Mouse (Mus musculus) cortical plate, adult 2 months (tissue): ENCODE measurements around the gene Met. TPM values are rescaled to one million over a fixed set of nuclear protein-coding genes. Genes with fewer than 3 reads are reported as not detected.

Source experiments
- H3K27ac ChIP-seq: fragments of 200-500 bp; 2 replicates; pipeline ENCODE4 v1.5.1; 2012; ENCODE audit warnings: low read length, control low read depth, inconsistent platforms; ENCODE audit not compliant: insufficient read depth
- H3K4me1 ChIP-seq: fragments of 200-500 bp; 2 replicates; pipeline ENCODE4 v1.6.1; 2011; ENCODE audit warnings: low read length; ENCODE audit not compliant: control insufficient read depth, insufficient read depth
- H3K4me3 ChIP-seq: fragments of 200-500 bp; 2 replicates; pipeline ENCODE4 v1.5.1; 2011; ENCODE audit warnings: mild to moderate bottlenecking, low read length, control low read depth; ENCODE audit not compliant: insufficient read depth
- CTCF ChIP-seq: fragments of 200-500 bp; IDR thresholded peaks from 2 replicates; pipeline ENCODE4 v1.5.1; 2011; ENCODE audit warnings: mild to moderate bottlenecking, control low read depth, low read length; ENCODE audit not compliant: insufficient read depth; ENCODE audit errors: extremely low read depth
- POLR2A ChIP-seq: fragments of 200-500 bp; IDR thresholded peaks from 2 replicates; pipeline ENCODE4 v1.6.1; 2011; ENCODE audit warnings: mild to moderate bottlenecking, low read length, control low read depth; ENCODE audit not compliant: insufficient read depth; ENCODE audit errors: extremely low read depth
- polyA plus RNA-seq: library from polyadenylated mRNA; depleted of rRNA; stranded (reverse); fragments of >200 nt; gene quantifications from 2 replicates; pipeline ENCODE4 v1.2.3, GENCODE M21; 2012

Met gene
- polyA plus RNA-seq, 1 experiment = 4.7 TPM

DNA sequence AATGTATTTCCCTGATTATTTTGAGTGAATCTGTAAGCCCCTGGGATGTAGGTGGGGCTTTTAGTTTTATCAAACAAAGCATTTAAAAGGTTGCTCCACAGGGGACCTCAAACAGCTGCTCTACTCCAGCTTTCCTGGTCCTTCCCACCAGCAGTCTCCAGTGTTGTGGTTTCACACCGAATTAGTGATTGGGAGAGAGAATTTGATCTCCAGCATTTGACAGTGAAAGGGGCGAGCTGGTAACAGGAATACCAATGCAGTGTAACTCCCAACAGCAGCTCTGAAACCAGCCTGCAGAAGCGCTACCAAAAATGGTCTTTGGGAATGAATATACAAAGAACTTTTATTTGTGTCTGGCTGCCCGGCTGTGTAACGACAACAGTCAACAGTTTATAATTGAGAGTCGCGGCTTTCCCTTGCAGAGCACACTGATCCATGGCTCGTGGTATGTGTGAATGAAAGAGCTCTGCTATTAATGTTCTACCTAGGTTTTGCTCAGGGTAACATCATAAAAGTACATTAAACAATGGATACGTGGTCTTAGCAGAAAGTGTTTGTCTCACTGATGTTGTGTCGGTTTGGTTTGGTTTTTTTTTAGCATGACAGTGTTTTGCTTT lies 99.0 kb downstream of the Met start:
- Histone ChIP-seq H3K4me1 (no peaks in the 10 kb centered on the region), H3K27ac (no peak overlapping the region), H3K4me3 (no peak overlapping the region)
- TF ChIP-seq POLR2A = no peak
- no peak for TF ChIP-seq CTCF

GRCm38 (mm10) chr6:17568702-17569352 lies 105.2 kb downstream of the Met start:
- no peaks in the 10 kb centered on the region for H3K4me1 ChIP-seq
- TF ChIP-seq CTCF = no peak
- TF ChIP-seq POLR2A = no peak
- no peak overlapping the region for H3K27ac ChIP-seq
- no peak overlapping the region for H3K4me3 ChIP-seq

DNA sequence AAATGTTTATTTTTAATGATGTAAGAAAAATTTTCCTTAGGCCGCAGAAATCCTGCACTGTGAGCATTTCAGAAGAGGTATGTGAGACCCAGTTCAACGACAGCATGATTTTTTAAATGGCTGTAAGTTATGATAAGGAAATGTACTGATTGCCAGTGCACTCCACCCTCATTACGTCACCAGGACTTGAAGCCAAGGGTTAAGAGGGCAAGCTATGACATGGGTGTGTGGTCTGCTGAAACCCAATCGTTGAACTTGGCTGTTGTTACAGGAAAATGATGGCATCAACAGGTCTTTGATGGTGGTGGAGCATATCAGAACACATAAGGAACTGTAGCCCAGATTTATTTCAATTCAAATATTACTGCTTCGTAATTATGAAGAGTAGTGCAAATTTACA lies 109.6 kb downstream of the Met start:
- no peak overlapping the region for H3K4me3 ChIP-seq

DNA sequence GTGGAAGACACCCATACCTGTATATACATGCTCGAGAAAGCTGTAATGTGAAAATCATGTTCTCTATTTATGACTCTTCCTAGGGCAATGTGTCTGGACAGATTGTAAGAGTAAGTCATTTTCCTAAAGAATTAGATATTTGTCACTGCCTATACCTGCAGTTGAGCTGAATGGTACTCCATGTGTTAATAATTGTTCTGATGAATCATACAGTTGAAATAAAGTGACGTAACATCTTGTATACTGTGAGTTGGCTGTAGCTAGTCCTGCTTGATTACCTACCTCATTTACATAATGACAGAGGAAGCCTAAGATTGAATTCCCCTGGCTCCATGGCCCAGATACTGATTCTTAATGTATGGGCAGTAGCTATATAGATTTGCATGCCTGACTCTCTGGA lies 110.1 kb downstream of the Met start:
- Histone ChIP-seq H3K4me1 (no peaks in the 10 kb centered on the region), H3K27ac (no peak overlapping the region), H3K4me3 (no peak overlapping the region)
- TF ChIP-seq CTCF (no peak), POLR2A (no peak)

More for the DNA sequence above, 109.6 kb downstream of the Met start:
- Histone ChIP-seq H3K4me1 (no peaks in the 10 kb centered on the region), H3K27ac (no peak overlapping the region)
- TF ChIP-seq CTCF (no peak), POLR2A (no peak)

- Histone ChIP-seq H3K27ac (no peak overlapping the region), H3K4me1 (no peaks in the 10 kb centered on the region), H3K4me3 (no peak overlapping the region)
- TF ChIP-seq POLR2A (no peak), CTCF (no peak)
Measured at GRCm38 (mm10) chr6:17578092-17578760, 114.6 kb downstream of the Met start.

DNA sequence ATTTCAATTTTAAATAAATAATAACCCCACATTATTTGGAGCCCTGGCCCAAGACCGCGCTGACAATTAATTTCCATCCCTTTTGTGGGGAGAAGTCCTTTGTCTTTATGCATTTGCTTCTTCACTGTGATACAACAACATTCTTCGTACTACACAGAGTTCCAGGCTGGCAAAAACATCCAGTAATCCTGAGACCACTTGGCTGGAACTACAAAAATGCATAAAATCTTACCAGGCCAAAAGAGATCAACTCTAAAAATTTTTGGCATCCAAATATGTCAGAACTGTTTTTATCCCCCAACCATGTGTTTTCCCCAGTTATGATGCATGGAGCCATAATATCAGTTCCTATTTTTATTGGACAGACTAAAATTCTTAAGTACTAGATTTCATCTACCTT lies 116.7 kb downstream of the Met start:
- no peak overlapping the region for H3K27ac ChIP-seq
- no peaks in the 10 kb centered on the region for H3K4me1 ChIP-seq
- TF ChIP-seq CTCF (no peak), POLR2A (no peak)
- H3K4me3 ChIP-seq = no peak overlapping the region

DNA sequence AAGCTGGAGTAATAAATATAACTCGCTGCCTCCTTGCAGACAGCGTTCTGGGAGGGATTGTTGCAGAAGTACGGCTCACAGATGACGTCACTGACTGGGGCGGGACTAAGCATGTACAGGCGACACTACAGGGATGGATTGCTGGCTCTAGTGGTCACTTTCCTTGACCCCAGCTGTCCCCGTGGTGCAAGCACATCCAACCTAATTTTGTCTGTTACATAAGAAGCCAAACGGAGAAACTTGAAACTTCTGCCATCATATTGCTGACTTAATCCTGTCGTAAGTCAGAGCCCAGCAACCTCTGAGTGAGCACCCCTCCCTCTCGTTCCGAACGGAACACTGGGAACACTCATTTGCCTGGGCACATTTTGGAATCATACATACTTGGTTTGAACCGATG lies 120.4 kb downstream of the Met start:
- TF ChIP-seq POLR2A (no peak), CTCF (no peak)
- H3K4me1 ChIP-seq = no peaks in the 10 kb centered on the region
- H3K4me3 ChIP-seq = peak overlapping the region; percentile 35
- no peak overlapping the region for H3K27ac ChIP-seq

DNA sequence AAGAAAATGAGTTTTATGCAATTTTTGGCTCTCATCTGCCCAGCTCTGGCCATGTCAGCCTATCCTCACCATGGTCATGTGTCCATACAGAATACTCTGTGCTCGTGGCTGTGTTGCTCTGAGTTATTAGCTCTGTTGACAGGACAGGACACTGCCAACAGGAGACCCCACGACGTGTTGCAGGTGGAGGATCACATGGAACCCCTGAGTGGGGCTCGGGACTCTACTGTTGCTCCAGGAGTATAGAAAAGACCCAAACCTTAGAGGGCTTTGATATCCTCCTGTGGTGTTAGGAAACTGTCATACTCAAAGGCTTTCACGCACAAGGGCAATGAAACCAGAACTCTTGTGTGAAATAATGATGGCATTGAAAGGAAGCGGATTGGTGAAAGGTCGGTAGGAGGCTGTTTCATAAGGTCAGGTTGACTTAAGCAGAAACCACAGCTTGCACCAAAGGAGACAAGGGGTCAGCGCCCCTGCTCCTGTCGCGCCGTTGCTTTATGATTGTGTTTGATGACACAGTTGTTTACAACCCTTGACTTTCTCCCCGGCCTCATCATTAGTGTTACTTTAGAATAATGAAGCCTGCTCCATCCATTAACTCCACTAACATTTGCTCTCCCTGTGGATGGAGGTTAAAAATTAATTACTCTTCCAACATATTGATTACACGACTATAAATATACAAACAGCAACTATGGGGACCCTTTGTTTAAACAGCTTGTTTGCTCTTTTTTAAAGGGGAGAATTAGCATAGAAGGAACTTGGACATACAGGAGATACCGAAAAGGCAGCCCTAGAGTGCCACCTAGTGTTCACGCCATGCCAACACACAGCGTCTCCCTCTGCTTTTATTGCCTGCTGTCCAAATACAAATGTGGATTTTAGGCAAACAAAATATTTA lies 125.7 kb downstream of the Met start:
- H3K4me1 ChIP-seq = no peaks in the 10 kb centered on the region
- no peak overlapping the region for H3K27ac ChIP-seq
- H3K4me3 ChIP-seq = no peak overlapping the region
- TF ChIP-seq POLR2A = no peak
- TF ChIP-seq CTCF = peak; percentile 97

DNA sequence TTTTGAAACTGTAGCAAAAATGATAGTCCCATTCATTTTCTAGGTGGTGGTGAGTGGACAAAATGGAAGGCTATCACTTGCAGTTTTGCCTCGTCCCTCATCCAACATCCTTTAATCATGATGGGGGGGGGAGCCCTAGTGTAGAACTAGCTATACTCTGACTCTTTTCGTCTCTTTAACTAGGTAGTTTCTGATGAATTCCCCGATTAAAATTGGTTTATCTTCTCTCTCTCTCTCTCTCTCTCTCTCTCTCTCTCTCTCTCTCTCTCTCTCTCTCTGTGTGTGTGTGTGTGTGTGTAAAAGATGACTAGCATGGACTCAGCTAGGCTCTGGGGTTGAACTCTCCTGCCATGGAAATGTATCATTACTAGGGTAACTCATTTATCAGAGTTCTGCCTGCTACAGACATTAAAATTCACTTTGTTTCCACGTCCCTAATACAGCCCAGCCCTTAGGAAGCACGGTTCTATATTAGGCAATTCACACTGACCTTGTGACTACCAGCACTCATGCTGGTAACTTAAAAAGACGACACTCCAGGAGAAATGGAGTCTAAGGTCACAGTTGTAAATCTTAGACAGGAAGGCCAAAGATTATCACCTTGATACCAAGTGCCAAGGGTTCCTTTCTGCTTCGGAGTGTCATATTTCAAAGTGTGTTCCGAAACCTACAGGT lies 126.5 kb downstream of the Met start:
- H3K4me3 ChIP-seq = no peak overlapping the region
- no peak overlapping the region for H3K27ac ChIP-seq
- no peak for TF ChIP-seq POLR2A
- no peak for TF ChIP-seq CTCF
- H3K4me1 ChIP-seq = no peaks in the 10 kb centered on the region
